Mouse (Mus musculus) heart, postnatal 10 days (tissue): Measurements from ENCODE around the gene Hspb7. TPM values are rescaled to one million over a fixed set of nuclear protein-coding genes. Genes with fewer than 3 reads are reported as not detected.

Experiments used
- DNase-seq, 2 experiments: peaks; one replicate each; pipeline ENCODE4 v3.0.0; 2021
- intact Hi-C: fragments of 180-260 bp; cut with DNase I; formaldehyde crosslinking; loops from one replicate; pipeline ENCODE4 v1.15.1; 2025
- total RNA-seq, 2 experiments: library from RNA; stranded (reverse); gene quantifications; 2 replicates each; pipeline ENCODE4 v1.2.3; 2021

The Hspb7 gene
- total RNA-seq, 2 experiments from 2014 or later: 1,029 to 1,075 TPM

GRCm38 (mm10) chr4:141415924-141416323, 4.7 kb upstream of the Hspb7 start, which contains the start of gene Clcnkb:
Gene Clcnkb (minus strand): TSS chr4:141416014.
- no peak for DNase-seq
- intact Hi-C loops: no loop called here

- intact Hi-C loops: no loop called here
- DNase-seq: peak; percentile 69 to 76
These were observed 984 bp upstream of the Hspb7 start for GRCm38 (mm10) chr4:141419398-141420191.

DNA sequence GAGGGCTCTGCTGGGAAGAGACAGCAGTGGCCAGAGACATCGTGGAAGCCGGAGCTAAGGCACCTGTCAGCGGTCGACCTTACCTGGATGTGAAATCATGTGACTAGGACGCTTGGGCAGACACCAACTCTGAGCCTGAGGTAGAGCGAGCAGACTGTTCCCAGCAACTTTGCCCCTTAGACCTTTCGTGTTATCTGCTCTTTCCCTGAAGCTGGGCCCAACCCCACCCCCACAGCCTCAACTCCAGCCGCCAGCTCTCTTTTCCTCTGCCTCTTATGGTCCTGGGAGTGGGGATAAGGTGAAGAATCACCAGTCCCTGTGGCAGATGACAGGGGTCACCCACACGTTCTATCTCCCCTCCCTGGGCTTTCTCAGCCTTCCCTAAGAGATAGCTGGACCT, 307 bp downstream of the Hspb7 start:
- intact Hi-C loops: no loop called here
- DNase-seq: peak; percentile 66

- DNase-seq: peak; percentile 92 to 93
- intact Hi-C loops: no loop called here
These were observed 844 bp downstream of the Hspb7 start for GRCm38 (mm10) chr4:141421423-141421822.

DNA sequence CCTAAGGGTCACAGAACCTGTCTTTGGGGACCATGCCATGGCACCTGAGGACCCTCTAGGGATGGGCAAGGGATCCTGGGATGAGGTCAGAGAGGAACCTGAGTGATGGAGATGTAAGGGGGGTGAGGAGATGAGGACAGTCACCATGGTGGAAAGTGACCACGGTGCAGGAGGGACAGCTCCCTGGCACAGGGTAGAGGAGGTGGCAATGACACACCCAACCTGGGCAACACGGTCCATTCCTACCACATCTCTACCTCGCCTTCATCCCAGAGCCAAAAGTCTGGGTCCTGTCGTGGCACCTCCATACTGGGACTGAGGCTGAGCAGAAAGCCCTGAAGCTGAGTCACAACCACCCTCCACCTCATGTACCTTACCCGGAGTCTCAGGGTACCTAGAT, 2.3 kb downstream of the Hspb7 start:
- intact Hi-C loops: no loop called here
- DNase-seq: peak in 1 of 2 experiments; percentile 34

- DNase-seq: peak; percentile 51 to 67
- intact Hi-C loops: no loop called here
These were observed 2.7 kb downstream of the Hspb7 start for GRCm38 (mm10) chr4:141423288-141423687.

DNA sequence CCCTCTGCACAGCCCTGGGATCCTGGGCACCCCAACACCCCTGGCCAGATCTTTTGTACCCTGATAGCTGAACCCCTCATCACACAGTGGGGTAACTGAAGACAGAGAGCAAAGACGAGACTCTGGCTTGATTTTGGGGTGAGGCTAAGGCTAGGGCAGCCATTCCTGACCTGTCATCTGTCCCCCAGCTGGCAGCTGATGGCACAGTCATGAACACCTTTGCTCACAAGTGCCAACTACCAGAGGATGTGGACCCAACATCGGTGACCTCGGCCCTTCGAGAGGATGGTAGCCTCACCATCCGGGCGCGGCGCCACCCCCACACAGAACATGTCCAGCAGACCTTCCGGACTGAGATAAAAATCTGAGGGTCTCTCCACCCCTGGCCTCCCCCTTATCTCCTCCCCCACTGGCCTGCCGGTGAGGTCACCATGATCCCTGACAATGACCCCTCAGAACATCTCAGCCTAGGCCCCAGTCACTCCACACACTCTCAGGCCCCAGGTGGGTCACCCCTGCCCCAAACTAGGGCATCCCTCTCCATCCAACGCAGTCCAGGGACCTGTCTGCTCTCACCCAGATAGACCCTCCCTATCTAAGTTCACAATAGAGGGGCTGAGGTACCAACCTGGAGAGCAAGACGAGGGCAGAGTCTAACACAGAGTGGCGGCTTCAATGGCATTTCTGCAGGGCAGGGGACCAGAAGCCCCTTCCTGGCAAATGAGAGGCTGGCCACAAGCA, 3.3 kb downstream of the Hspb7 start:
- DNase-seq: peak in 1 of 2 experiments; percentile 34
- intact Hi-C loops: no loop called here

DNA sequence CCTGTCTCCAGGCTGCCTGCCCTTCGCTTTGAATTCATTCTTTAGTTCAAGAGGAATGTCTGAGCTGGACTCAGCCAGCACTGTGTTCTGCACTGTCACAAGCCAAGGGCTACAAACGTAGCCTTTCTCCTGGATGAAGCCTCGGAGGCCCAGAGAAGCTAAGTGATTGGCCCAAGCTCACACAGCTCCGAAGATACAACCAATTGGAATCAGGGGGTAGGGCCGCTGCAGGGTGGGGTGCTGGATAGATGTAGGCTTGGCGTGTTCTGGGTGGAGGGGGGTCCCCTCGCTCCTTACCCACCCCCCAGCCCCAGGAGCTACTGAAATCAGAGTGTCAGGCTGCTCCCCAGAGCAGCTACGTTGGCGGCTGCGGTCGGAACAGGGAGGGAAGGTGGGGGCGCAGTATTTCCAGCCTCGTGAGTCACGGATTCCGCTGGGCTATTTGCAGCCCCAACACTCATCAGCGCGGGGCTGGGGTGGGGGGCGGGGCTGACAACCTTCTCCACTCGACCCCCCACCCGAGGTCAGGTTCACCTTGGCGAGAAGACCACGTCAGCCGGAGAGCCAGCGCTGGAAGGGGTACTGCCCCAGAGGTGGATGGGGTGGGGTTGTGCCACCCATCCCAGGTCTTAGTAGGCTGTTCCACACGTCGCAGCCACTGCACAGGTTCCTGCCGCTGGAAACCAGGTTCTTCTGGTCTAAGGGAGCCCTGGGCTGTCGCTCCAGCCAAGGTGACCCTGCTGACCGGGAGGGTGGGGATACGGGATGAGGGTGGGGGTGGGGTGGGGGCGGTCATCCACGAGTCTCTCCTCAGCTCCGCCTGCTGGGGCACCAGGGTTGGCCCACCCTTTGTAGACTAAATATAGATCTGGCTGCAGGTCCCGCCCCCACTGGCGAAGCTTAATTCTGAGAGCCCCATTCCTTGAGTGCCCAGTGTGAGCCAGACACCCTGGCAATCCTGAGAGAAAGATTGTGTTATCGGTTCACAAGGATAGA, 5.2 kb downstream of the Hspb7 start:
- DNase-seq: peak; percentile 84 to 86
- intact Hi-C loops: no loop called here

DNA sequence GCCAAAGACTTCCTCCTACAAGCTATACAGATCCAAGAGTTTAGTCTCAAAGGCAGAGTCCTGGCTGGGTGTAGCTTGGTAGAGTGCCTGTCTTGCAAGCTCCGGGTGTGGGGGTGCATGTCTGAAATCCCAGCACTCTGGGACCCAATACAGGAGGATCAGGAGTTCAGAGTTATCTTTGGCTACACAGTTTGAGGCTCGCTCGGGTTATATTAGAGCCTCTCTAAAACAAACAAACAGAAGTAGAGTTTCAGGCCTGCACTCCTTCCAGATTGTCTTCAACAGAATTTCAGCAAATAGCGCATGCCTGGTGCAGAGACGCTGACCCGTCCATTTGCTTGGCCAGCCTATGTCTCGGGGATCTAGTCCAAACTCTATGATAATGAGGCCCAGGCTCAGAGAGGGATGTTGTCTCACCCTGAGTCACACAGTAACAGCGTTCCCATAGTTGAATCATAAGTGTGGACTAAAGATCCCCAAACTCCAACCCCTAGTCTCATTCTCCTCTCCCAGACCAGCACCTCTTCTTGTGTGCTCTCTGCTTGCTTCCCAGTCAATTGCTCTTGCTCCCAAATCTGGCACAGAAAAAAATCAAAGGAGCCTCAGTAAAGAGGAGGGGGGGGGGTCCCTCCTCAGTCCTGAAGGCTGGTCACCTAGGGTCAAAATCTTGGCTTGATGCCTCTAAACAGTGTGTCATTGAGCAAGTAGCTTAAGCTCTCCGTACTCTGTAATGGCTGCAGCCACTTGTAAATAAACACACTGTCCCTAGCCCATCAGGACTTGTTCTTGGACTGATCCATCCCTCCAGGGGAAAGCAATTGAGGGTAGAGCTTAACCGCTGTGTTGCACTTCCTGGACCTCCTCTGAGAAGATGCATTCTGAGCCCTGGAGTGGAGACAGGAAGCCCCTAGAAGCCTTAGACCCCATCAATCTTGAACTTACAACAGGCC, 6.5 kb downstream of the Hspb7 start:
- intact Hi-C loops: no loop called here
- peak in 1 of 2 experiments; percentile 54 for DNase-seq

GRCm38 (mm10) chr4:141427921-141428320, 7.3 kb downstream of the Hspb7 start:
- intact Hi-C loops: no loop called here

GRCm38 (mm10) chr4:141429381-141429780, 8.8 kb downstream of the Hspb7 start:
- peak in 1 of 2 experiments; percentile 48 for DNase-seq
- intact Hi-C loops: no loop called here

More at GRCm38 (mm10) chr4:141427921-141428320, 7.3 kb downstream of the Hspb7 start:
- no peak for DNase-seq

- peak; percentile 63 to 75 for DNase-seq
- intact Hi-C loops: loop anchor here (1.0 to 2.0 kb wide), 2 partner anchors 26 to 77 kb away; no protein-coding TSS in a partner anchor
These were observed 9.3 kb downstream of the Hspb7 start for GRCm38 (mm10) chr4:141429847-141430246.

- intact Hi-C loops: loop anchor here (1.0 to 2.0 kb wide), 4 partner anchors 27 to 144 kb away; no protein-coding TSS in a partner anchor
- DNase-seq: peak; percentile 81 to 83
These were observed 10.4 kb downstream of the Hspb7 start for GRCm38 (mm10) chr4:141430997-141431396.

GRCm38 (mm10) chr4:141432666-141433065, 12.1 kb downstream of the Hspb7 start:
- DNase-seq: no peak
- intact Hi-C loops: no loop called here

DNA sequence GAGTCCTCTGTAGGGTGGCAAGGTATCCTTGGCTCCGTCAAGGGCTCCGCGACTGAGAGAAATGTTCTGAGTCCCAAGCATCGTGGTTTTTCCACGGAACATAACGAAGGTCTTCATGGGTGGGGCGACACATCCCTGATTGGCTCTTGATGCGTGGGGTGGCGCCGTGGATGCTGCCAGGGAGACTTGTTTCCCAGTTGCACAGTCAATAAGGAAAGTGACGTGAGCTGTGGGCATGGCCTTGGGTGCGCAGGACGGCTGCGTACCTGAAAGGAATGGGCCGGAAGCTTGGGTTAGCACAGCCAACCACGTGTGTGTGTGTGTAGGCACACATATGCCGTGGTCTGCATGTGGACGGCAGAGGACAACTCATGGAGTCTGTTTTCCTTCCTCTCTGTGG, 12.6 kb downstream of the Hspb7 start:
- no peak for DNase-seq
- intact Hi-C loops: no loop called here

- no peak for DNase-seq
- intact Hi-C loops: no loop called here
These were observed 15.4 kb downstream of the Hspb7 start, which contains the start of gene Srarp for GRCm38 (mm10) chr4:141435974-141436373. Gene Srarp (minus strand): TSS chr4:141436105.

DNA sequence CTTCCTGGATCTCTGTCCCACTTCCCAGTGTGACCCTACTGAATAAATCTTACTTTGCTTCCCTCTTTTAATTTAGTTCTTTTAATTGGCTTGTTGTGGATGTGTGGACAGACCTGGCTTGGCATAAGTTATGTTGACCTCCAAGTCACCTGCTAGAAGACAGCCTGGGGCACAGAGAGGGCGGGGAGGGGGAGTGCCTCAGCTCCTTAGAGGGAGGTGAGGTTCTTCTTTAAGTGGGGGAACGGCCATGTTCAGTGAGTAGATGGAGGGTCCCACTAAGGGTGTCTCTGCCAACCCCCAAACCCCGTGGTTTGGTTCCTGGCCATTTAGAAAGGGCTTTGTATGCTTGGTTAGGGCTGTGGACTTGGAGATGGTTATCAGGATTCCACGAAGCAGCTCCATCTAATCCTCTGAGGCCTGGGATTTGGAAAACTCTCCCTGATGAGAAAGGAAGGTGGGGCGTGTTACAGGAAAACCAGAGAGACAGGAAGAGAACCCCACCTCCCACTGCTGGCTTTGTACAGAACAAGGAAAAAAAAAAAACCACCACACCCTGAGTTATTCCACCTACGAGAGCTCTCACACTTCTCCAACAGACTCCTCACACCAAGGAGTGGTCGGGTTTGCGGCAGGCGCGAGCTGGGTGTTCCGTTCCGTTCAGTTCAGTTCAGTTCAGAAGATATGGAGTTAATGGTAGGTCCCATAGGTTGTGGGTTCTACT, 18.7 kb downstream of the Hspb7 start:
- no peak for DNase-seq
- intact Hi-C loops: no loop called here

- no peak for DNase-seq
- intact Hi-C loops: no loop called here
These were observed 20.3 kb downstream of the Hspb7 start for GRCm38 (mm10) chr4:141440877-141441276.
